Mouse (Mus musculus) midbrain, embryonic 16.5 days (tissue): Measurements from ENCODE around the gene Lrfn4. TPM values are rescaled to one million over a fixed set of nuclear protein-coding genes. Genes with fewer than 3 reads are reported as not detected.

Experiments used
- ATAC-seq: fragments of 200-750 bp; cut with Nextera tagmentation; 2 replicates; pipeline ENCODE4 v1.8.0; 2017; ENCODE audit warnings: moderate TSS enrichment
- H3K27ac ChIP-seq: fragments of 300-500 bp; sonication (generic); 2 replicates; pipeline ENCODE4 v1.5.1; 2014; ENCODE audit warnings: mild to moderate bottlenecking, low read length, mixed read lengths
- H3K27me3 ChIP-seq: fragments of 300-500 bp; sonication (generic); 2 replicates; pipeline ENCODE4 v1.6.1; 2014; ENCODE audit warnings: low read depth, low read length, mixed read lengths; ENCODE audit not compliant: control insufficient read depth, insufficient read depth
- H3K36me3 ChIP-seq: fragments of 300-500 bp; sonication (generic); 2 replicates; pipeline ENCODE4 v1.6.1; 2014; ENCODE audit warnings: mild to moderate bottlenecking, low read length, moderate library complexity, mixed read lengths; ENCODE audit not compliant: control insufficient read depth, insufficient read depth
- H3K4me1 ChIP-seq: fragments of 300-500 bp; sonication (generic); 2 replicates; pipeline ENCODE4 v1.6.1; 2014; ENCODE audit warnings: mild to moderate bottlenecking, low read length, mixed read lengths; ENCODE audit not compliant: control insufficient read depth, insufficient read depth
- H3K4me2 ChIP-seq: fragments of 300-500 bp; sonication (generic); 2 replicates; pipeline ENCODE4 v1.6.1; 2014; ENCODE audit warnings: mild to moderate bottlenecking, low read length, mixed read lengths
- H3K4me3 ChIP-seq: fragments of 300-500 bp; sonication (generic); 2 replicates; pipeline ENCODE4 v1.5.1; 2014; ENCODE audit warnings: low read depth, mild to moderate bottlenecking, low read length, moderate library complexity, mixed read lengths
- H3K9ac ChIP-seq: fragments of 300-500 bp; sonication (generic); 2 replicates; pipeline ENCODE4 v1.6.1; 2014; ENCODE audit warnings: low read depth, low read length, mixed read lengths
- H3K9me3 ChIP-seq: fragments of 300-500 bp; sonication (generic); replicated peaks from 2 replicates; pipeline ENCODE4 v1.6.1; 2014; ENCODE audit warnings: mild to moderate bottlenecking, low read length, mixed read lengths; ENCODE audit not compliant: control insufficient read depth, poor library complexity, severe bottlenecking
- WGBS: fragments of 180-500 bp; shearing (Covaris S2); extraction: QIAGEN DNeasy Blood & Tissue Kit; methylation state at CpG from one replicate; pipeline ENCODE4 v1.1.7; 2014; 5-methylcytosine and 5-hydroxymethylcytosine counted together
- polyA plus RNA-seq: library from polyadenylated mRNA; unstranded; fragments of >200 nt; fragmentation: Nextera tagmentation; extraction: Ambion mirVana; gene quantifications from 2 replicates; pipeline ENCODE4 v1.2.1, GENCODE M21; 2015

Gene Lrfn4
- polyA plus RNA-seq, 1 experiment from 2014 or later: 11.3 TPM

- no peaks in the 10 kb centered on the region for H3K27me3 ChIP-seq
- ATAC-seq: no peak
- H3K4me1 ChIP-seq: no peaks in the 10 kb centered on the region
- no peak overlapping the region for H3K27ac ChIP-seq
- H3K4me2 ChIP-seq: no peak overlapping the region
- WGBS: 67% methylated on average over 2 of the region's 2 CpGs
- H3K9ac ChIP-seq: no peak overlapping the region
- no peaks in the 10 kb centered on the region for H3K36me3 ChIP-seq
- H3K4me3 ChIP-seq: no peak overlapping the region
- H3K9me3 ChIP-seq: no peaks in the 10 kb centered on the region
Measured at GRCm38 (mm10) chr19:4578799-4579198, 36.7 kb downstream of the Lrfn4 start.

- Histone ChIP-seq H3K4me3 (no peak overlapping the region), H3K4me1 (no peaks in the 10 kb centered on the region), H3K9me3 (no peaks in the 10 kb centered on the region), H3K27me3 (no peaks in the 10 kb centered on the region), H3K9ac (no peak overlapping the region), H3K4me2 (no peak overlapping the region), H3K27ac (no peak overlapping the region), H3K36me3 (no peaks in the 10 kb centered on the region)
- WGBS: 84% methylated on average over 1 of the region's 1 CpGs
- no peak for ATAC-seq
Measured at GRCm38 (mm10) chr19:4573241-4573640, 42.2 kb downstream of the Lrfn4 start.

DNA sequence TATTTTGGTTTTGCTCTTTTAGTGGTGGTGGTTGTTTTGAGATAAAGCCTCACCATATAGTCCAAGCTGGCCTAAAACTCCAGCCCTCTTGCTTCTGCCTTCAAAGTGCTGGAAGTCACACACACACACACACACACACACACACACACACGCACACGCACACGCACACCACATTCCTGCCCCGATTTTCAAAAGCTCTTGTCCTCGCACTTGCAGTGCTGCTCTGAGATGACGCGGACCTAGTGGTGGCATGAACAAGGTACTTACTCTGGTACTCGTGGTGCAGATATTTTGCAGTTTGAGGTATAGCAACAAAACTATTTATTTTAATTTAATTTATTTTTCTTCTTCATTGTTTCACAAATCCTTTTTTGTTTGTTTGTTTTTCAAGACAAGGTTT lies 43.0 kb downstream of the Lrfn4 start:
- Histone ChIP-seq H3K4me1 (no peaks in the 10 kb centered on the region), H3K4me2 (no peak overlapping the region), H3K4me3 (no peak overlapping the region), H3K27me3 (no peaks in the 10 kb centered on the region), H3K9ac (no peak overlapping the region), H3K36me3 (no peaks in the 10 kb centered on the region), H3K9me3 (no peaks in the 10 kb centered on the region), H3K27ac (no peak overlapping the region)
- 78% methylated on average over 8 of the region's 8 CpGs for WGBS
- ATAC-seq: no peak

- H3K27ac ChIP-seq: no peak overlapping the region
- H3K36me3 ChIP-seq: no peaks in the 10 kb centered on the region
- H3K4me3 ChIP-seq: no peak overlapping the region
- WGBS: 43% methylated on average over 4 of the region's 4 CpGs
- no peaks in the 10 kb centered on the region for H3K9me3 ChIP-seq
- H3K9ac ChIP-seq: no peak overlapping the region
- ATAC-seq: no peak
- no peak overlapping the region for H3K4me2 ChIP-seq
- no peaks in the 10 kb centered on the region for H3K27me3 ChIP-seq
- H3K4me1 ChIP-seq: no peaks in the 10 kb centered on the region
Measured at GRCm38 (mm10) chr19:4572061-4572460, 43.4 kb downstream of the Lrfn4 start.

GRCm38 (mm10) chr19:4571658-4572057 lies 43.8 kb downstream of the Lrfn4 start:
- no peak overlapping the region for H3K9ac ChIP-seq
- 76% methylated on average over 1 of the region's 1 CpGs for WGBS
- no peaks in the 10 kb centered on the region for H3K36me3 ChIP-seq
- H3K4me1 ChIP-seq: no peaks in the 10 kb centered on the region
- no peaks in the 10 kb centered on the region for H3K27me3 ChIP-seq
- no peak for ATAC-seq
- 0 out of 2 replicates have a peak overlapping the region, but pooled peaks have one; percentile 23 for H3K27ac ChIP-seq
- no peak overlapping the region for H3K4me2 ChIP-seq
- no peaks in the 10 kb centered on the region for H3K9me3 ChIP-seq
- H3K4me3 ChIP-seq: no peak overlapping the region

GRCm38 (mm10) chr19:4570815-4571214 lies 44.7 kb downstream of the Lrfn4 start:
- H3K27me3 ChIP-seq: no peaks in the 10 kb centered on the region

GRCm38 (mm10) chr19:4570237-4570613 lies 45.2 kb downstream of the Lrfn4 start:
- no peaks in the 10 kb centered on the region for H3K4me1 ChIP-seq
- H3K9me3 ChIP-seq: no peaks in the 10 kb centered on the region
- no peaks in the 10 kb centered on the region for H3K27me3 ChIP-seq
- no peak for ATAC-seq
- WGBS: 87% methylated on average over 11 of the region's 11 CpGs
- H3K4me3 ChIP-seq: no peak overlapping the region
- H3K36me3 ChIP-seq: no peaks in the 10 kb centered on the region
- H3K27ac ChIP-seq: no peak overlapping the region
- H3K9ac ChIP-seq: no peak overlapping the region
- H3K4me2 ChIP-seq: no peak overlapping the region

More at GRCm38 (mm10) chr19:4570815-4571214, 44.7 kb downstream of the Lrfn4 start:
- ATAC-seq: no peak
- Histone ChIP-seq H3K27ac (no peak overlapping the region), H3K4me3 (no peak overlapping the region), H3K9ac (no peak overlapping the region), H3K4me1 (no peaks in the 10 kb centered on the region), H3K9me3 (no peaks in the 10 kb centered on the region), H3K4me2 (no peak overlapping the region), H3K36me3 (no peaks in the 10 kb centered on the region)
- 85% methylated on average over 6 of the region's 6 CpGs for WGBS

DNA sequence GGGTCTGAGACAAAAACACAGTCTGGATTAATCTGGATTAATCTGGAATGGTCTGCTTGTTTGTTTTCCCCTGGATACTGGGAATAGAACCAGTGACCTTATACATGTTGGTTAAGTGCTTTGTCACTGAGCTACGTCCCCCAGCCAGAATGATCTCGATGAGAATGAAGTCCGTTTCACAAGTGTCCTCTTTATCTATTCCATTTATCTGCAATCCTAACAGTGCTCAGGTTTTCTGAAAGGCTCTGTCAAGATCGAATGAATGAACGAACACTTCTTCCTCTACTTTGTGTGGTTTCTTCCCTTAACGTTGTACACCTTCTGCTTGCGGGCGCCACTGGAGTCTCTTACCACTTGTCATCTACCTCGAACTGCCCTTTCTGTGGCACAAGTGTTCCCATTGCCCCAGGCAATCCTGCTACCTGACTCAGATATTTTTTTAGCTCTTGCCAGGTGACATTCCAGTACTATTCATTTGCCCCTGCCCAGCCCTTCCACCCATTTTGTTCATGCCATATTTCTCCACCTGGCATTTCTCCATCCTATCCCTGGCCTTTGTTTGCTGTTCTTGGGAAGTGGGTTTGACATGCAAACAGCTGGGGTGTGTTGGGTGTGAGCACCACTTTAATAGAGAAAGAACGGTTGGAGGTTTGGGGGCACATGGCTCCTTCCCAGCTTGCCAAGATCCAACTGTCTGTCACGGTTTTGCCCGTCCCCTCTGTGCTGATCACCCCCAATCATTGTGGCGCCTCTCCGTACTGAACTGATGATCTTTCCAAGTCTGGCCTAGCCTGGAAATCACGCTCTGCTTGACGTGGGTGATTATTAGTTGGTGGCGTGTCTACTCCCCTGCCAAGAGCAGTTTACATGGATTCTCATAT lies 45.9 kb downstream of the Lrfn4 start:
- Histone ChIP-seq H3K9me3 (no peaks in the 10 kb centered on the region), H3K27me3 (no peaks in the 10 kb centered on the region), H3K4me3 (no peak overlapping the region), H3K4me2 (no peak overlapping the region), H3K4me1 (no peaks in the 10 kb centered on the region), H3K27ac (no peak overlapping the region), H3K36me3 (no peaks in the 10 kb centered on the region), H3K9ac (no peak overlapping the region)
- 78% methylated on average over 17 of the region's 17 CpGs for WGBS
- no peak for ATAC-seq

GRCm38 (mm10) chr19:4568832-4569231 lies 46.6 kb downstream of the Lrfn4 start:
- H3K36me3 ChIP-seq: no peaks in the 10 kb centered on the region
- H3K4me3 ChIP-seq: no peak overlapping the region
- WGBS: 65% methylated on average over 4 of the region's 4 CpGs
- ATAC-seq: no peak
- no peak overlapping the region for H3K4me2 ChIP-seq
- no peaks in the 10 kb centered on the region for H3K4me1 ChIP-seq
- no peaks in the 10 kb centered on the region for H3K27me3 ChIP-seq
- H3K27ac ChIP-seq: no peak overlapping the region
- H3K9me3 ChIP-seq: no peaks in the 10 kb centered on the region
- no peak overlapping the region for H3K9ac ChIP-seq
